Mouse (Mus musculus) heart, adult 2 months (tissue): ENCODE data around the gene Cdkn2b.

Source experiments
- CTCF ChIP-seq: fragments of 200-600 bp; IDR thresholded peaks from 2 replicates; pipeline ENCODE4 v1.8.1; 2022; ENCODE audit warnings: antibody characterized with exemption, mild to moderate bottlenecking, moderate library complexity
- EP300 ChIP-seq: fragments of 200-500 bp; IDR thresholded peaks from 2 replicates; pipeline ENCODE4 v1.6.1; 2011; ENCODE audit warnings: low read depth, low read length, control low read depth; ENCODE audit not compliant: insufficient read depth
- POLR2A ChIP-seq: fragments of 200-500 bp; IDR thresholded peaks from 2 replicates; pipeline ENCODE4 v1.6.1; 2011; ENCODE audit warnings: mild to moderate bottlenecking, low read depth, low read length, control low read depth; ENCODE audit not compliant: insufficient read depth

DNA sequence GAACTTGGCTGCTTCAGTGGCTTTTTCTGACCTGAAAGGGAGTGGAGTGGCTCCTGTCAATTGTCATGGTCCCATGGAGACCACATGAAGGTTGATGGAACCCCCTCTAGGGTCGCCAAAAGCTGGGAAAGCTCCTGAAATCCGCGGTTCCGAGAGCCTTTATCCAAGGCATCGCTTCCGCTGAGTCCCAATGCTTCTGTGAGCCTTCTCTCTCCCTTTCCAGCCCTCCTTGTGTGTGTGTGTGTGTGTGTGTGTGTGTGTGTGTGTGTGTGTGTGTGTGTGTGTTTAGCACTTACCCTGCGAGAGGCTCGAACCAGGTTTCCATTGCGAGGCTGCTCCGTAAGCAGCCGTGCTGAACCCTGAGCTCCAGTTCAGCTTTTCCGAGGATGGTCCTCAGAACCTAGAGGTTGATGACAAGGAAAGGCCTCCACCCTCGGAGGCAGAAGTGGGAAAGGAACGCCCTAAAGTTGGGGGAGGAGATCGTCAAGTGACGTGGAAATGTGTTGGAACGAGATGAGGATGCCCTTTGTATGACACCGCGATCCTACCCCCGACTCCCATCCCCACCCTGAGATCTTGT lies 37.8 kb downstream of the Cdkn2b start:
- TF ChIP-seq CTCF (no peak), POLR2A (no peak), EP300 (no peak)
